Mouse (Mus musculus): ENCODE data around the gene Actn1. TPM values are rescaled to one million over a fixed set of nuclear protein-coding genes. Genes with fewer than 3 reads are reported as not detected.

The Actn1 gene
- polyA plus RNA-seq, 1 experiment from 2014 or later: 44.5 TPM

DNA sequence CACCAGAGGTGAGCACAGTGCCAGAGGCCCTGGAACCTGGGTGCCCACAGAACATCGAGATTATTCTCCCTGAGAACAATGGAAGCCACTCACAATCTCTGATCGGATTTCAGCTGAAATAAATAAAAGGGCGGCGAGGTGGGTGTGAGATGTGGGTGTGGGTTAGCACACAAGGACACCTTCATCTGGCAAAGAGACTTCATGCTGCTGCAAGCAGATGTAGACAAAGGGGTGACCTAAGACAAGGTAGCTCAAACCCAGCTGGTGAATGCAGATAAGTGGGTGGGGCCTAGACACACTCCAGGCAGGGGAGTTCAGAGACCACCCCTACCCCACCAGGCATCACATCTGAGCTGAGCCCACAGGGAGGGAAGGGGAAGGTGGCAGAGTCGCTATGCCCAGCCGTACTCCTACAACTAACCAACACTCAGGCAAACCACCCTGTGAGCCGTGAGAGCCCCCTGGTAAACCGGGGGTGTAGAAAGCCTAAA is 35.9 kb downstream of the Actn1 start:
- H3K27ac ChIP-seq (ENCODE audit: low read length): peak overlapping the region; percentile 43; the same call in 1 of the 2 replicates
- H3K27me3 ChIP-seq (replicated peaks; ENCODE audit: control insufficient read depth, insufficient read depth, low read length): no peaks in the 10 kb centered on the region
- H3K9me3 ChIP-seq (ENCODE audit: control insufficient read depth, low read length): no peaks in the 10 kb centered on the region
- 0 out of 2 replicates have a peak, but pooled peaks cover 2% of the 10 kb centered on the region for H3K36me3 ChIP-seq (ENCODE audit: control insufficient read depth, insufficient read depth, low read length)
- H3K4me2 ChIP-seq (ENCODE audit: low read depth, low read length): no peak overlapping the region
- WGBS: 48% methylated on average over 8 of the region's 8 CpGs
- ATAC-seq: peak; percentile 6; the same call in 1 of the 2 replicates
- peaks cover 73% of the 10 kb centered on the region for H3K4me1 ChIP-seq (ENCODE audit: control insufficient read depth, insufficient read depth, low read length)
- no peak overlapping the region for H3K4me3 ChIP-seq (ENCODE audit: low read length)
- H3K9ac ChIP-seq (ENCODE audit: low read depth, low read length): no peak overlapping the region

- Histone ChIP-seq H3K4me1 (ENCODE audit: control insufficient read depth, insufficient read depth, low read length) (peaks cover 67% of the 10 kb centered on the region), H3K4me3 (ENCODE audit: low read length) (no peak overlapping the region), H3K9ac (ENCODE audit: low read depth, low read length) (no peak overlapping the region), H3K4me2 (ENCODE audit: low read depth, low read length) (no peak overlapping the region), H3K36me3 (ENCODE audit: control insufficient read depth, insufficient read depth, low read length) (0 out of 2 replicates have a peak, but pooled peaks cover 2% of the 10 kb centered on the region), H3K9me3 (ENCODE audit: control insufficient read depth, low read length) (no peaks in the 10 kb centered on the region), H3K27ac (ENCODE audit: low read length) (peak overlapping the region; percentile 43), H3K27me3 (replicated peaks; ENCODE audit: control insufficient read depth, insufficient read depth, low read length) (no peaks in the 10 kb centered on the region)
- ATAC-seq: peak; percentile 60
- WGBS: 38% methylated on average over 8 of the region's 8 CpGs
Observed at GRCm38 (mm10) chr12:80223511-80223910, 36.7 kb downstream of the Actn1 start.

DNA sequence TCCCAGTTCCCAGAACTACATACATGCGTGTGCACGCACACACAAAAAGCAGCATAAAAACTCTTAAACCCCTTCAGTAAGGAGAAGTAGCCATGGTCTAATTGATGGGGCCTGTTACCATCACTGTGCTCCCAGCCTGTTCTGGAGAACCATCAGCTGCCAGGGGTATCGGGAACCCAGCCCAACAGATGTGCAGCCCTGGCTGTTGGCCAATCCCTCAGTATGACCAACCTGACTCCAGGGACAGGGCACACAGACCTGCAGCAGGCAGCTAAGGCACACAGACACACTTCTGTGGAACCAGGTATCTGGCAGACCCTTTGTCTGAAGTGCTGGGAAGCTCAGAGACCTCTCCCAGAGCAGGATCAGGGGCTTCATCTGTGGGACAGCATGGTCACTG is 37.7 kb downstream of the Actn1 start:
- WGBS: 87% methylated on average over 3 of the region's 3 CpGs
- Histone ChIP-seq H3K4me3 (ENCODE audit: low read length) (no peak overlapping the region), H3K9ac (ENCODE audit: low read depth, low read length) (no peak overlapping the region), H3K4me1 (ENCODE audit: control insufficient read depth, insufficient read depth, low read length) (peaks cover 67% of the 10 kb centered on the region), H3K9me3 (ENCODE audit: control insufficient read depth, low read length) (no peaks in the 10 kb centered on the region), H3K27me3 (replicated peaks; ENCODE audit: control insufficient read depth, insufficient read depth, low read length) (no peaks in the 10 kb centered on the region), H3K36me3 (ENCODE audit: control insufficient read depth, insufficient read depth, low read length) (0 out of 2 replicates have a peak, but pooled peaks cover 2% of the 10 kb centered on the region), H3K4me2 (ENCODE audit: low read depth, low read length) (no peak overlapping the region), H3K27ac (ENCODE audit: low read length) (no peak overlapping the region)
- no peak for ATAC-seq

- ATAC-seq: no peak
- Histone ChIP-seq H3K9me3 (ENCODE audit: control insufficient read depth, low read length) (no peaks in the 10 kb centered on the region), H3K4me3 (ENCODE audit: low read length) (no peak overlapping the region), H3K4me1 (ENCODE audit: control insufficient read depth, insufficient read depth, low read length) (peaks cover 74% of the 10 kb centered on the region), H3K4me2 (ENCODE audit: low read depth, low read length) (no peak overlapping the region), H3K36me3 (ENCODE audit: control insufficient read depth, insufficient read depth, low read length) (0 out of 2 replicates have a peak, but pooled peaks cover 2% of the 10 kb centered on the region), H3K27ac (ENCODE audit: low read length) (peak overlapping the region; percentile 60), H3K9ac (ENCODE audit: low read depth, low read length) (no peak overlapping the region), H3K27me3 (replicated peaks; ENCODE audit: control insufficient read depth, insufficient read depth, low read length) (no peaks in the 10 kb centered on the region)
- WGBS: 72% methylated on average over 14 of the region's 14 CpGs
Observed at GRCm38 (mm10) chr12:80220260-80221038, 39.7 kb downstream of the Actn1 start.

DNA sequence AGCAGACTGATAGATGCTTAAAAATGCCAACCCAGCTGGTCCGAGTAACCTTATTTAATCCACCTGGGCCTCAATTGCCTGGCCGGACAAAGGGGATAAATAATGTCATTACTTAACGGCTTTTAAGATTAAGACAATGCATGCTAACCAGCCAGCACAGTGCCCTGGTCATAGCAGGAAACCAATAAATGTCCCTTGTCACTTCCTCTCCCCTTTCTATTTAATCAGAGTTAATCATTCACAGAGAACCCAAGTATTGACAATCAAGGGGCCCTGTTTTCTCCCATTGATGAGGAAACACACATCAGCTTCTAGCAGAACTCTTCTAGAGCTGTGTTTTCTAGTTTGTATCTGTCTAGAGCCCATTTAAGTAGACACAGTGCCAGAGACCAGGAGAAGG is 41.4 kb downstream of the Actn1 start:
- WGBS: 46% methylated on average over 3 of the region's 3 CpGs
- peak overlapping the region; percentile 23; the same call in 1 of the 2 replicates for H3K4me2 ChIP-seq (ENCODE audit: low read depth, low read length)
- 0 out of 2 replicates have a peak, but pooled peaks cover 2% of the 10 kb centered on the region for H3K36me3 ChIP-seq (ENCODE audit: control insufficient read depth, insufficient read depth, low read length)
- H3K27ac ChIP-seq (ENCODE audit: low read length): peak overlapping the region; percentile 94
- H3K9ac ChIP-seq (ENCODE audit: low read depth, low read length): peak overlapping the region; percentile 49
- H3K27me3 ChIP-seq (replicated peaks; ENCODE audit: control insufficient read depth, insufficient read depth, low read length): no peaks in the 10 kb centered on the region
- peak; percentile 72 for ATAC-seq
- peaks cover 70% of the 10 kb centered on the region for H3K4me1 ChIP-seq (ENCODE audit: control insufficient read depth, insufficient read depth, low read length)
- H3K9me3 ChIP-seq (ENCODE audit: control insufficient read depth, low read length): no peaks in the 10 kb centered on the region
- H3K4me3 ChIP-seq (ENCODE audit: low read length): no peak overlapping the region

DNA sequence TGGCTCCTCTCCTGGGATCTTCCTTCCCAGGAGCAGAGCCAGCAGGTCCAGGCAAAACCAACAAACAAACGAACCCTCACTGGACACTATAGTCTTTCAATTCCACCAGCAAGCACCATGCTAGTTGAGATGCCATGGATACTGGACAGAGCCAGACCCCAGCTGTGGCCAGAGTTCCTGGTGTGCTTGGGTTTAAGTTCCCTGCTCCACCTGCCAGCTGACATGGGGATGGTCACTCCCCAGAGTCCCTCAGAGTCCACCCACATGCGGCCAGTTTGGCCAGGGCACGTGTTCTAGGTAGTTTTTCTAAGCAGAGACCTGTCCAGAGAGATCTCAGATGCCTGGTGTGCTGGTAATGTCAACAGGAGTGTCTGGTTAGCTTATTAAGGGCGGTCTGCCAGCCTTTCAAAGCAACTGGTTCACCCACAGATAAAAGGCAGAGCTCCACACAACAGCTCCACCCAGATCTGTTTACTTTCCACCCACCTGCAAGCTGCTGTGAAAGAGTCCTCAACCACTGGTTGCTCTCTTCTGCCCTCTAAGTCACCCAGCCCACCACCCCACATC is 42.0 kb downstream of the Actn1 start:
- ATAC-seq: peak; percentile 16
- peak overlapping the region; percentile 49 for H3K9ac ChIP-seq (ENCODE audit: low read depth, low read length)
- no peak overlapping the region for H3K4me3 ChIP-seq (ENCODE audit: low read length)
- no peaks in the 10 kb centered on the region for H3K9me3 ChIP-seq (ENCODE audit: control insufficient read depth, low read length)
- peak overlapping the region; percentile 35 for H3K4me2 ChIP-seq (ENCODE audit: low read depth, low read length)
- 0 out of 2 replicates have a peak, but pooled peaks cover 2% of the 10 kb centered on the region for H3K36me3 ChIP-seq (ENCODE audit: control insufficient read depth, insufficient read depth, low read length)
- no peaks in the 10 kb centered on the region for H3K27me3 ChIP-seq (replicated peaks; ENCODE audit: control insufficient read depth, insufficient read depth, low read length)
- H3K4me1 ChIP-seq (ENCODE audit: control insufficient read depth, insufficient read depth, low read length): peaks cover 68% of the 10 kb centered on the region
- H3K27ac ChIP-seq (ENCODE audit: low read length): peak overlapping the region; percentile 94
- WGBS: 46% methylated on average over 4 of the region's 4 CpGs

- Histone ChIP-seq H3K4me3 (ENCODE audit: low read length) (no peak overlapping the region), H3K27me3 (replicated peaks; ENCODE audit: control insufficient read depth, insufficient read depth, low read length) (no peaks in the 10 kb centered on the region), H3K36me3 (ENCODE audit: control insufficient read depth, insufficient read depth, low read length) (0 out of 2 replicates have a peak, but pooled peaks cover 2% of the 10 kb centered on the region), H3K4me1 (ENCODE audit: control insufficient read depth, insufficient read depth, low read length) (peaks cover 68% of the 10 kb centered on the region), H3K9me3 (ENCODE audit: control insufficient read depth, low read length) (no peaks in the 10 kb centered on the region), H3K9ac (ENCODE audit: low read depth, low read length) (no peak overlapping the region), H3K27ac (ENCODE audit: low read length) (peak overlapping the region; percentile 94), H3K4me2 (ENCODE audit: low read depth, low read length) (no peak overlapping the region)
- no peak for ATAC-seq
- WGBS: 56% methylated on average over 3 of the region's 3 CpGs
Observed at GRCm38 (mm10) chr12:80217049-80217448, 43.1 kb downstream of the Actn1 start.

DNA sequence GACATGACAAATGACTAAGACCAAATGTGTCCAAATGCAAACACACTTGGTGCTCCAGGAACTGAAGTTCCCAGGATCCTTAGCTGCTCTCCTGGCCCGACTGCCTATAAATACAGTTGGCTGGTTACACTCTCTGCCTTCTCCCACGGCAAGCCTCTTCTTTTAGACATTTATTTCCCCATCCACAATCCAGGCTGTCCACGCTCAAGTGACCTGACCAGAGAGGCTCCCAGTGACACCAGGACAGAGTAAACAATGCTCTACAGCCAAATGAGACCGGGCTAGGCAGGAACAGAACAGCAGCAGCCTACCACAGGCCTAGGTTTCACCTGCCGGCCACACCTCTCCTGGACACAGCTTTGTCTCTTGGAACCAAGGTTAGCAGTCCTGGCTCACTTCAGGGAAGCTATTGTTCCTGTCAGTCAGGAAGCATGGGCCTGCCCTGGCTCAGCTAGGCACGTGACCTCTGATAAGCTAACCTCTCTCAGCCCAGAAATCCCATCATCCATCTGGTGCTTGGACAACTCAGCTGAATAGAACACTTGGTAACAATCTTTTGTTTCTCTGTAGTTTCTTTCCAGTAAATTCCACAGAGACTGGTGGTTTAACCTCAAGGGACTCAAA is 43.8 kb downstream of the Actn1 start:
- no peaks in the 10 kb centered on the region for H3K9me3 ChIP-seq (ENCODE audit: control insufficient read depth, low read length)
- peak overlapping the region; percentile 44; the same call in 1 of the 2 replicates for H3K9ac ChIP-seq (ENCODE audit: low read depth, low read length)
- WGBS: 28% methylated on average over 6 of the region's 6 CpGs
- no peaks in the 10 kb centered on the region for H3K36me3 ChIP-seq (ENCODE audit: control insufficient read depth, insufficient read depth, low read length)
- H3K4me1 ChIP-seq (ENCODE audit: control insufficient read depth, insufficient read depth, low read length): peaks cover 69% of the 10 kb centered on the region
- H3K27ac ChIP-seq (ENCODE audit: low read length): peak overlapping the region; percentile 92
- no peak overlapping the region for H3K4me3 ChIP-seq (ENCODE audit: low read length)
- ATAC-seq: peak; percentile 69
- peak overlapping the region; percentile 37; the same call in 1 of the 2 replicates for H3K4me2 ChIP-seq (ENCODE audit: low read depth, low read length)
- no peaks in the 10 kb centered on the region for H3K27me3 ChIP-seq (replicated peaks; ENCODE audit: control insufficient read depth, insufficient read depth, low read length)

DNA sequence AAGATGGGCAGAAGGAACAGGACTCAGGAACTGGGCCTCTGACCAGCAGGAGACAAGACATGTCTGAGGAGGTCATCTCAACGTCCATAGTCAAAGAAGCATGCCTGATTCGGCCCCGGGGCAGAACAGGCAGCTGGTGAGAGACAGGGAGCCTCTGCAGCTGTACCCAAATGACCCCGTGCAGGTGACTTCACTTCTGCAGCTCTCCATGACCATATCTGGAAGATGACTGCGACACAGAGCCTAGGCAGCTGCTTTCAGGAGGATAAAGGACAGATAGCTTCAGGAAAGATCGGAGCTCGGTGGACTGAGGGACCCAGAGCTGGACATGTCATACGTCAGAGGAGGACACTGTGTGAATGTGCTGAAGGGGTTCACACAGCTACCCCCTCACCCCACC is 46.4 kb downstream of the Actn1 start:
- no peaks in the 10 kb centered on the region for H3K27me3 ChIP-seq (replicated peaks; ENCODE audit: control insufficient read depth, insufficient read depth, low read length)
- no peak overlapping the region for H3K9ac ChIP-seq (ENCODE audit: low read depth, low read length)
- H3K4me1 ChIP-seq (ENCODE audit: control insufficient read depth, insufficient read depth, low read length): peaks cover 68% of the 10 kb centered on the region
- WGBS: 77% methylated on average over 8 of the region's 8 CpGs
- no peak overlapping the region for H3K27ac ChIP-seq (ENCODE audit: low read length)
- no peak overlapping the region for H3K4me3 ChIP-seq (ENCODE audit: low read length)
- no peak for ATAC-seq
- no peak overlapping the region for H3K4me2 ChIP-seq (ENCODE audit: low read depth, low read length)
- H3K9me3 ChIP-seq (ENCODE audit: control insufficient read depth, low read length): no peaks in the 10 kb centered on the region
- H3K36me3 ChIP-seq (ENCODE audit: control insufficient read depth, insufficient read depth, low read length): no peaks in the 10 kb centered on the region
